Mouse (Mus musculus) cerebellum, adult 9-11 months (tissue): ENCODE measurements at regions not wholly inside any gene's neighbourhood (a gene's known extent, or its start where the extent isn't known, plus 50 kb on each side); places are given as distances from the start of the nearest gene placed in this dataset.

Experiments used
- DNase-seq: peaks from one replicate; pipeline ENCODE4 v3.0.0; 2022

DNA sequence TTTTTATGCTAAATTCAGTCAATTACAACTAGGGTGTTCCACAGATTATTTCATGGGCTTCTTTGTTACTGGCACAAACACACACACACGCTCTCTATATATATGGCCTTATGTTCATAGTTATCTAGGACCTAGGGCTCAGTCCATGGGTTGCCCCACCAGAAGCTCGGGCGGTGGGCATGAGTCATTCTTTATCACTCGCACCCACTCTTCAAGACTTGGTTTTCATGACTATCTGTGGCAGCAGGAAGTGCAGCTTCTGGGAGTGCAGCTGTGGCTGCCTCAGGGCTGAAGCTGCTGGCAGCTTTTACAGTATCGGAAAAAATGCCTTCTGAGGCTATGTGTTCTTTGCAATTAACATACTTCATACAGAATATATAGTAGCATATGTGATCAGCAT lies 198.7 kb downstream of the Ipo11 start:
- DNase-seq, result no peak

DNA sequence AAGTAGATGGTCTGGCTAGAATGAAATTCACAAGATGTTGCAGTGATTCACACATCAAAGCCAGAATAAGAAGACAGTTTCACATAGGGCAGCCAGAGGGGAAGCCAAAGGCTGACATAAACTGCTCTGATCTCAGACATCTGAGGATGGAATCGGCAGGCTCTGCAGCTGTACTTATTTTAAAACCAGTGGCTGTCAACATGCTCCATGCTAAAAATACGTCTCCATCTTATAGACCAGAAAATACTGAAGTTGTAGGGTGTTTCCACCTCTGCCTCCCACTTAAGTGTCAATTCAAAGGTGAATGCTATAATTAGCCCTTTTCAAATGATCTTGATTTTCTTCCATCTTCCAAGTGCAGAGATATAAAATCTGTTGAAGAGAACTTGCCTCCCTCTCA lies 202.4 kb downstream of the Ipo11 start:
- no peak for DNase-seq

DNA sequence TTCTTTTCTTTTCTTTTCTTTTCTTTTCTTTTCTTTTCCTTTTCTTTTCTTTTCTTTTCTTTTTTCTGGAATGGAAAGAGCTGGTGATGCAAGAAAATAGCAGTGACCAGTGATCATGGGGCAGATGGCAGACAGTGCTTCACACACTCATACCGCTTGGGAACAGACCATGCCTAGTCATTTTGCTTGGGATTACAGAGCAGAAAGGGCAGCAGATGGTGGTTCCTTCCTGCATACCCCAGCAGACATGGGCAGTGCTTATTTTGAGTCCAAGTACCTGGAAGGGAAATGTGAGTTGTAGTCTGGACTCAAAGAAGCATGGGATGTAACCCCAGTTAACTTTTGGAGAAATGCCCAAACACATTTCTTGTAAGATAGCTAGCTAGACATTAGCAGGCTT lies 203.9 kb downstream of the Ipo11 start:
- DNase-seq, result peak; percentile 5

DNA sequence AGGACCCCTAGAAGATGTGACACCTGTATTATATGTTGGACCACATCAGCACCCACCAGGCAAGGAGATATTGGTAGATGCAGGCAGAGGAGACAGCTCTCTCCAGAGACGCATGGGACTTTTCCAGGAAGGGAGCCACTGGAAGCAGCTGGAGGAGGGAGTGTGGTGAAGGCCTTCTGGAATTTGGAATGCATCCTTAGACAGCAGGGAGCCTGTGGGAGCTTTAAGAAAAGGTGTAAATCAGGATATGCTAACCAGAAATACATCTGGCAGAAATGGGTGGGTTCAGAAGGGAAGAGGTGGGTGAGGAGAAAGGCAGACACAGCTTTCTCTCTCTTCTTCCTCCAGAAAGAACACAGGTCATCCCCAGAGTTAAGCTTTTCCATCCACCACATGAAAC lies 213.4 kb downstream of the Ipo11 start:
- DNase-seq, result no peak

DNA sequence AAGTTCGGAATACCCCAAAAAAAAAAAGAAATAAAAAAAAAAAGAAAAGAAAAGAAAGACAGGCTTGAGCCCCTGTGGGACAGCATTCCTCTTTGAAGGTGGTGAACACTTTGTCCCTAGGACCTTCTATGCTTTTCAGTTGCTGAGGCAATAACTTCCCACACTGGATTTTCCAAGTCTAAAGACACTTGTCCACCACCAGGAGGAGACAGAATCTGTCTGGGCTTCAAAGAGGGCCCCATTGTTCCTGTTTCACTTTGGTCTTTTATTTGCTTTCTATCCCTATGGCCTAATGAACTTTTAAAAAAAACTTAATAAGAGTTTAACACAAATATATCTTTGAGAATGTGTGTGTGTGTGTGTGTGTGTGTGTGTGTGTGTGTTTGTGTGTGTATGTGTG lies 215.6 kb downstream of the Ipo11 start:
- no peak for DNase-seq

DNA sequence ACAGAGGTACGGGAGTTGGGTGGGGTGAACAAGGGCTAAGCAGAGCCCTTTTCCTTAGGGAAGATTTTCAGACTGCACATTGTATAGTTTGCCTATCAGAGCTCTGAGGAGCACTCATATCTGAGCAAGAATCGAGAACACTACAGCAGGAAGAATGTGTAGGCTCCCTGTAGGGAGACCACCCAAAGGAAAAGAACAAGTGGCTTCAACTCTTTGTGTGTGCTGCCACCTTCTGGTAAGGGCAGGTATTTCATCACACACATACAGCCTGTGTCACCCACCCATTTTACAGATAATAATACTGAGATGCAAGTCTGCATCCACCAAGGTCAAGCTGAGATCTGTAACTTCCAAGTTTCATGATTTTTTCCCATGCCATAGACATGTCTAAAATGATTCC lies 221.0 kb downstream of the Ipo11 start:
- no peak for DNase-seq

DNA sequence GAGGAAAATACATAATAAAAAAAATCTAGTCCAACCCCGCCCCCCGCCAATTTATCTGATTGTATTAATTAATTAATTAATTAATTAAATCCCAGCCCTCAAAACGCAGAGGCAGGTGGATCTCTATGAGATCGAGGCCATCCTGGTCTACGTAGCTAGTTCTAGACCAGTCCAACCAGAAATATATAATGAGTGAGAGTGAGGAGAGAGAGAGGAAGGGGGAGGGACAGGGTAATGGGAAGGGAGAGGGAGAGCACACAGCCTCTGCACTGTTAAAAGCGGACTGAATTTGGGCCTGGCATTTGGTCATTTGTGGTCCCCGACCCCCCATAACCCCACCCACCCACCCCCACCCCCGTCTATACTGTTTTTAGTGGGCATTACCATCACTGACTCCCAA lies 221.5 kb downstream of the Ipo11 start:
- DNase-seq, result no peak

DNA sequence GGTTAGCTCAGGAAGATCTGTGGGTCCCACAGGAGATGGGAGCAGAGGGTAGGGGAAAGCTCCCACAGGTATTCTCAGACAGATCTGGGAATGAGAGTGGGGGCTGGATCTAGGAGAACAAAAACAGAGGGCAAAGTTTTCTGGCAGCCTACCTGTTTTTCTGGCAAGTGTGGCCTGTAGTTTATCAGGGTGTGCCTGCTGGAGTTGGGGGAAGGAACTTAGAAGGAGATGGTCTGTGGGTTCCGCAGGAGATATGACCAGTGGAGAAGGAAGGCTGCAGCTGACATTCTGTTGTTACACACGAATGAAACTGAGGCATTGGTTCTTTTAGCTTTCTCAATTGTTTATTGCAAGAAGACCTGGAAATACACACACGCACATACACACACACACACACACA lies 226.2 kb downstream of the Ipo11 start:
- no peak for DNase-seq

DNA sequence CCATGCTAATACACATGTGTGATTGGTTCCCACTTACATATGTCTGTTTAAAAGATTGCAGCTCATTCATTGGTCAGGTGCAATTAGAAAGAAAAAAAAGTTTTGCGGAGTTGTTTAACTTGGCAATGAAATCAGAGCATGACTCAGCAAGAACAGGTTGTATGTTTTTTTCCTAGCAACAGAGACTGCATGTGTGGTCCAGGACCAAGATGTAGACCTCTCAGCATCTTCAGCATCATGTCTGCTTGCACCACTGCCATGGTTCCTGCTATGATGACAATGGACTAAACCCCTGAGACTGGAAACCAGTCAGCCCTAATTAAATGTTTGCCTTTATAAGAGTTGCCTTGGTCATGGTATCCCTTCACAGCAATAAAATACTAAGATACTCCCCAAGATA lies 236.4 kb downstream of the Ipo11 start:
- no peak for DNase-seq

DNA sequence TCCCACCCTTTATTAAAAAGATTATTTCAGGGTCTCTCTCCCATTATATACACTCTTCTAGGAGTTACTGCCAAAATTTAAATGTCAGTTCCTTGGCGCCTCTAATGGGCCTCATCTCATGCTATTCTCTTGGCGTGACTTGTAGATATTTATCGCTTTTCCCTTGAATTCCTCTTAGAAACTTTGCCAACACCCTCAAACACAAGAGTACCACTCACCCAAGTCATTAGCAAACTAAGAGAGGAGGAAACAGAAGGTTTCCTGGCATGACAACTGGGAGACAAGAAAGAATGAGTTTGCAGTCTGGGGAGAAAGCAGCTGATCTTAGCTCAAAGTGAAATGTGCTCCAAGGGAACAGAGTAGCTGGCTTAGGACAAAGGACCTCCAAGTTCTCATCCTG lies 236.8 kb downstream of the Ipo11 start:
- DNase-seq, result no peak

DNA sequence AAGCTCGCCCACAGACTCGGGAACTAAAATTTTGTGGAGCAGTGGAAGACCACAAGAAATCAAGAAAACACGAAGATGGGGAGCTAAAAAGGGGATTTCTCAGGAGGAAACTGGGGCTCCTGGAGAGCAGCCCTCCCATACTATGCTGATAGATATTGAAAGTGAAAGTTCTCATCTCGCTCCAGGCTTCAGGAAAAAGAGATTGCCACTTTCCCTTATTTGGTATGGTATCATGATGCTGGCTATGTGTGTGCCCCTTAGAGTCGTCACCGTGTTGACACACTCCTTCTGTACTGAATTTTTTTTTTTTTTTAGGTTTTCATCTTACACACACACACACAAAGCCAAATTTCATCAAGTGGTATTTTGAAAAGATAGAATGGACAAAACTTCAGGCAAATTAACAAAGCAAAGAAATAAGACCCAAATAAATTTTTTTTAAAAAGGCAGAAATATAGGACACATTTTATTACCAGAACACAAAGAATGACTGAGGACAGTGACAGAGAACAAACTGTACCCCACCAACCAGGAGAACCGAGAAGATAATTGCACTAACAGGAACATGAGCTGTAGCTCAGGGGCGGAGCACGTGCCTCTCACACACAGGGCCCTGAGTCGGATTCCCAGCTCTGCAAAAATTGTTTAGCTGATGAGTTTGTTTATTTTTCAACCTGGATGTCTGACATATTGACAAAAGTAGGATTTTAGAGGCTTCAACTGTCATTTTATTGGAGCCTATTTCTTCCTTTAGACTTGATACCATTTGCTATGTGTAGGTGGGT lies 244.8 kb downstream of the Ipo11 start:
- DNase-seq, result no peak

DNA sequence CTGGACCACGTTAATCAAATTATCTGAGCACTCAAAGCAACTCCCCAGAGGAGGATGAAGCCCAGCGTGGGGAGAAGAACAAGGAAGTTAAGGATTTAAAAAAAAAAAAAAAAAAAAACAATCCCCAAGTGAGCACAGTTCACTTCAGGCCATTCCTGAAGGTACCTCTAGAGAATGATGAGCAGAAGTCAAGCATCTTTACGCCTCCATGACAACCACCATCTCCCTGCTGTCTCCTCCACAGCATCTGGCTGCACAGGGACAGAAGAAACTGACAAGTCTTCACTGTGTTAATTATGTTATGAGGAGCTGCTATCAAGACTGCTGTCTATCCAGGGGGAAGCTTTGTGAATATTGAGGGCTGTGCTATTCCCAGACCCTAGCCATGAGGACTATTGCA lies 246.6 kb downstream of the Ipo11 start:
- DNase-seq, result no peak

DNA sequence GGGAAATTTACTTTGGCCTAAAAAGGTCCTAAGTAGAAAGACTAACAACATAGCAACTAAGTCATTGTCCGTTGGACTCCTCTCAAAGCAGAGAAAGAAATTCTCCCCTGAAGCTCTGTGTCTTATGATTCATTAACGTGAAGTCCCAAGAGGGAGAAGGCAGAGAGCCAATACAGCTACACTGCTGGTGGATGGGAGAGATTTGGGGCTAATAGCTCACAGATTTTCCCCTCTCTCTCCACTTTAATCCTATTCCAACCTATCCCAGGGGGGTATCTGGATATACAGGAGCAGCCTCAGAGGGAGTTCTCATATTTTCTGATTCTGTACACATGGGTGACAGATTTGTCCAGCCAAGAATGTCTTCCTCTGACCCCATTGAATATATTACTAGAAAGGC lies 247.1 kb downstream of the Ipo11 start:
- DNase-seq, result no peak

DNA sequence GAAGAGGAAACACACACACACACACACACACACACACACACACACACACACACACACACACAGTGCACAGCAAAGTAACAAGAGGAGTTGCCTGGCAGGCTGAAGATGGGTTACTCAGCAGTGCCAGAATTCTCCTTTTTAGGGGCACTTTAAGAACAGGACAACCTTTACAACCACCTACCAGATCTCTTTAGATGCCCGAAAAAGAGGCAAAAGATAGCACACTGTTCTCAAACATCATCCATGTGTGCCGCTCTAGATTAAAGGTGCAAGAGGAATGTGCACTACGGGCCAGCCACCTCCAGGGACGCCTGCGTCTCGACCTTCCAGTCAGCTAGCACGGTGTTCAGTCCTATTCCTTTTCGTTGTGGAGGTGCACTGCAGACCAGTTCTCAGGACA lies 247.7 kb downstream of the Ipo11 start:
- DNase-seq, result no peak

DNA sequence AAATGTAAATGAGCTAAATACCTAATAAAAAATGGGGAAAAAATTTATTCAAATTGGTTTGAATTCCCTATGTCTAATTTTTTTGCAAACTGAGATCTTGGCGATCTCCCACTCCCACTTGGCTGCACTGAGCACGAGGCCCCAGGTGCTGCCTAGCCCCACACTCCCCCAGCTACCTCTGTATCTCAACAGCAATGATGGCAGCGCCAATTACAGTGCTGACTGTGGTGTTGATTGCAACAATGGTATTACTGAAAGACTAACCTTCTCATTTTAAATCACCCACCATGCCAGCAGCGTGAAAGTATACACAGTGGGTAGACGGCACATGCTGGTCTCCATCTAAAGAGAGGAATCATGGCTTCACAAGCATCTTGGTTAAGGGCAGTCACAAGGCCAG lies 267.1 kb downstream of the Ipo11 start:
- no peak for DNase-seq

DNA sequence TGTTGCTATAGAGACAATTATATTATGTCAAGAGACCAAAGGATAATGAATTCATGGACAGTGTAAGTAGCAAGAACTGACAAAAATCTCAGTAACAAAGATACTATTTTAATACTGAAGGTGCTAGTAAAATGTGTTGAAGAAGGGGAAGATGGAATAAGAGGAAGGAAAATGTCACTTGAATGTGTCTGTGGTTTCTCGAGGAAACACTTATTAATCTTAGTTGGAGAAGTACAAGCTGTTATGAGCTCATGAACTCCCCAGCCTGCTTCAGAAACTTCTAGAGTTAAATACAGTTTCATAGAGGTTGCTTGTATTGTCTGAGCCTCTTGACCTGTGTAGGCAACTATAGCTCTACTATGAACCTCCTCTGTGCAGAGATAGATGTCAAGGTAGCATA lies 274.6 kb downstream of the Ipo11 start:
- no peak for DNase-seq

DNA sequence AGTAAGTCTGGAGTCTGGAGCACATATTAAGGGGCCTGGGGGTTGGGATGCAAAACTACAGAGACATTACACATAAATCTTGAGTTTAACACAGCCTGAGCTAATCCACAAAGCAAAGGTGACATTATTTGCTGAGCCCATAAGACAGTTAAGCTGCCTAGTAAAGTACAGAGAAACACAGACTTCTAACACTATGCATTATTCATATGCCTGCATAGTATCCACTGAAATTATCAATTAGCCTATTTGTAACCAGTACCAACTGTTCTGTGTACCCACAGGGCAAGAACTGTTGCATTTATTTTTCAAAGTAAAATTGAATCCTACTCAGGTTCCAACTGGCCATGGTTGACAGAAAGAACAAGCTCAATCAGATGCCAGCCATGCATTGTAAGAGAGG lies 287.4 kb downstream of the Ipo11 start:
- DNase-seq, result no peak

DNA sequence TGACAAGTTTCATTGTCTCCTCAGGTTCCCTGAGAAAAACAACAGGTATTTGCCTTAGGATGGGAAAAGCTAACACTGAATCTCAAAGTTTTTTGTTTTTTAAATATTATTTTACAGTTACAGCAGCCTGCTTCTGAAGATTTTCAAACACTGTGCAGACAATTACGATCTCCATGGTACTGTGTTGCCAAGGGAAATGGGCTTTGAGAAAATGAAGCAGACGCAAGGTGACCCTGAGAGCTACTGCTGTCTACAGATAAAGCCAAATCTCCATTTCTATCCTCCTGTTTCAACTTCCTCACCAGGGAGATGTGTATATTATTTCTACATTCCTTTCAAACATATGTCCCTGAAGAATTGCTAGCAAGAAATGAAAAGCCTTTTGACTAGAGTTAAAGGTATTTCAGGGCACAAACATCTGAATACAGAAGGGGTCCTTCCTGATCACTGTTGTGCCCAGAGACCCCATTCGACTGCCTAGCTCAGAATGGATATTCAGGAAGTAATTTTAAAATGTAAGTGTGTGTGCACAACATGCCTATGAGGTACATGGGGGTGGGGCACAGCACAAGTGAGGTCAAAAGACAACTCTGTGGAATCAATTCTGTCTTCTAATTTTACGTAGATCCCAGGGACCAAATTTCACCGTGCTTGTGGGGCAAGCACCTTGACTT lies 293.3 kb downstream of the Ipo11 start:
- DNase-seq, result no peak

DNA sequence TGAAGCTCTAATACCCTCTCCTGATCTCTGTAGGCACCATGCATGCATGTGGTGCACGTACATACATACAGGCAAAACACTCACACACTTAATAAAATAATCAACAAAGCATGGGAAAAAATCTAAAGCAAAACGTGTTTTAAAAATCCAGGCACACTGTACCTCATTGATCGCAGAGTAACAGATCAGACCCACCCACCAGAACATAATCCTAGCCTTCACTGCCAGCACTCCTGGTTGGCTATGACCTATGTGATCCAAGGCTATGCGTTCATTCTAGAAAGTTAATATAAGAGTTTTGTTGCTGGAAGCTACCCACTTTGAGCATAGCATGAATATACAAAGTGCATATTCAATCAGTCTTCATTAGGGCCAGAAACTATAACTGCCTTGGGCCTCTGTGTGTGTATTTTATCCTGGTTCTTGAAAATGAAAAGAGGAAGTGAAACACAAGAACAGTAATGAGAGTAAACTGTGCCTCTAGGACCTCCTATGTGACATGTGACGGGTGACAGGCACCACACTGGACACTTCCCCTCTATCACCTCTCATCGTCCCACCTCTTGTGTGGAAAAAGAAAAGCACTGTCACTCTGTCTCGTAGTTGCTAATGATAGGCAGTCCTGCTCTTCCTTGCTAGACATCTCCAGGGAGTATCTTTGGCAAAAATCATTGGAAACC lies 297.9 kb downstream of the Ipo11 start:
- no peak for DNase-seq

DNA sequence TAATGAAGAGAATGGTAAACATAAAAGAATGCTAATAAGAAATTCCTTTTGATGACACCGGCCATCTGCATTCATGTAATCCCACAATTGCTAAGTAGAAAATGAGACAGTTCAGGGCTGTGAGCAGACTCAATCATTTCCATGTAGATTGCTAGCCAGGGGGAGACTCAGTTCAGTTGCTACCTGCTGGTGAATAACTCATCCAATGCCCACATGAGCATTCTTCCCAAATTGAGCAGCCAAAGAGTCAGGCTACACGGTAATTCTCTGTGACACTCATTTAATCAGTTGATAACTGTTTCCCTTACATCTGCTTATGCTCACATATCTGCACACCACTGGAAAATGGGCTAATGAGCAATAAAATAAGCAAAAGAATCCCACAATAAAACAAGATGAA lies 345.0 kb downstream of the Ipo11 start:
- DNase-seq, result no peak

DNA sequence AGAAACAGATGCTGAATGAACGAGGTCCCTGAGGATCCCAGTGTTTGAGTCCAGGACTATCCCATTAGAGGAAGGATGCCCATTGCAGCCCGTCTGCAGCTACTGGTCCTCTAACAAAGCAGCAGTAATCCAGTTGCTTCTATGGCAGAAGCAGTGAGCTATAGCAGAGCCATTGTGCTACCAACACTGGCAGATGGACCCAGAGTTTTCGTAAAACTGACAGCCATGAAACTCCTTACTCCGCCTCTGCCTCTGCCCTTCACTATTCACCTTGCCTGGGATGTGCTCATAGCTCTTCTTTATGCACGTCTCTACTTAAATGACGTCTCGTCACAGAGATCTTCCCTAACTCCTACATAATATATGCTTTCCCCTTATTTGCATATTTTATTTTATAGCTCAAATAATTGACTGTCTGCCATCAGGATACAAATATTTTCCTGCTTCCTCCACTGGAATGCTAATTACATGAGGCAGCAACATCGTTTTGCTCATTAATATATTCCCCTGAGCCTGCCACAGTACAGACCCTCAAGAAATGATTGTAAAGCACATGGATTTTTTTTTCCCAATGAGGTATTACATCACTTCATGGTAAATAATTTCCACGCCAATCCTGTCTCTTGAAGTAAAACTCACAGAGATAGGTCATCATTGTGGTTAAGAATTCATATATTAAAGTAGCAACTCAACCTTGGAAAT lies 368.9 kb downstream of the Ipo11 start:
- no peak for DNase-seq

DNA sequence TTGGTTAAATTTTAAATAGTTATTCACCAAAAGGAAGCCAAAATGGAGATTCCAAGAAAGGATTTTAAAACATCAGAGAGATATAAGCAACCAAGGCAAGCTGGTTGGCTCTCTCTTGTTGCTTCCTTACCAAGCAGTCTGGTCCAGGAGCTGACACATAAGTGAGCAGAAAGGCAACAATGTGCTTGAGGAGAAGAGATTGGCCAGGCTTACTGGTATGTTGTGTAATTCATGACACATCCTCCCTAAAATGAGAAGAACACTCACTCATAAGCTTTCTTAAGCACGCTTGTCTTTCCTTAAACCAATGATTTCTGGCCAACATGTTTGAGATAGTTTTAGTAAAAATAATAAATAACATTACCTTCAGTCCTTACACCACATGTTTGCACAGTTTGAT lies 374.2 kb downstream of the Ipo11 start:
- DNase-seq, result no peak

DNA sequence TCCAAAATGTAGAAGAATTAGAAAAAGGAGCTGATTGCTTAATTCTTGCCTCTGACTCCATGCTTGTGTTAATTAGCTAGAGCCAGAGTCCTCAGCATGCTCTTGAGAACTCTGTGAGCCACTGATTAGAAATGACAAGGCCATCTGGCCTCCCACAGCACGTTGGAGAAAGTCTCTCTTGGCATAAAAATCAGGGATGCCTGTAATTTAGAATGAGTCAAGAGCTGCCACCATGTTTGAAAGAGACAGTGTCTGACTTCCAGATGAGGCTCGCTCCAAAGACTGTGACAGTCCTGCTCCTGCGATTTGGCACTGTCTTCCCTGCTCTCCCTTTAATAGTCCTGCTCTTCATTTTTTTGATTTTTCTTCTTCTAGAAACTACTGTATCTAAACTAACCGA lies 374.6 kb downstream of the Ipo11 start:
- peak; percentile 51 for DNase-seq
